Mouse (Mus musculus): ENCODE measurements at regions not wholly inside any gene's neighbourhood (a gene's known extent, or its start where the extent isn't known, plus 50 kb on each side); places are given as distances from the start of the nearest gene placed in this dataset.

- TF ChIP-seq CTCF (IDR thresholded peaks at IDR 0.05; ENCODE audit: low read depth, low read length) (no peak), POLR2A (IDR thresholded peaks at IDR 0.05; ENCODE audit: insufficient read depth, low read length) (no peak), EP300 (IDR thresholded peaks at IDR 0.05; ENCODE audit: insufficient read depth, low read depth, low read length) (no peak)
- Histone ChIP-seq H3K27ac (ENCODE audit: insufficient read depth, low read length) (no peak overlapping the region), H3K4me3 (ENCODE audit: low read depth, low read length) (no peak overlapping the region), H3K9me3 (replicated peaks; ENCODE audit: control insufficient read depth, insufficient read depth, low read length, poor library complexity, severe bottlenecking) (no peaks in the 10 kb centered on the region), H3K36me3 (ENCODE audit: control insufficient read depth, insufficient read depth, low read length, poor library complexity, severe bottlenecking) (no peaks in the 10 kb centered on the region), H3K4me1 (ENCODE audit: control insufficient read depth, insufficient read depth, low read length) (no peaks in the 10 kb centered on the region), H3K27me3 (ENCODE audit: control insufficient read depth, insufficient read depth, low read length, poor library complexity, severe bottlenecking) (no peaks in the 10 kb centered on the region), H3K9ac (ENCODE audit: low read depth, poor library complexity, severe bottlenecking) (no peak overlapping the region)
Observed at GRCm38 (mm10) chr5:77644651-77645050, 236.8 kb upstream of the Igfbp7 start.

- no peak overlapping the region for H3K9ac ChIP-seq (ENCODE audit: low read depth, poor library complexity, severe bottlenecking)
- no peaks in the 10 kb centered on the region for H3K4me1 ChIP-seq (ENCODE audit: control insufficient read depth, insufficient read depth, low read length)
- H3K4me3 ChIP-seq (ENCODE audit: low read depth, low read length), result no peak overlapping the region
- no peaks in the 10 kb centered on the region; the same call in 1 of the 2 replicates for H3K9me3 ChIP-seq (replicated peaks; ENCODE audit: control insufficient read depth, insufficient read depth, low read length, poor library complexity, severe bottlenecking)
- no peaks in the 10 kb centered on the region for H3K27me3 ChIP-seq (ENCODE audit: control insufficient read depth, insufficient read depth, low read length, poor library complexity, severe bottlenecking)
- H3K36me3 ChIP-seq (ENCODE audit: control insufficient read depth, insufficient read depth, low read length, poor library complexity, severe bottlenecking), result no peaks in the 10 kb centered on the region
- TF ChIP-seq CTCF (IDR thresholded peaks at IDR 0.05; ENCODE audit: low read depth, low read length), result no peak
- no peak for TF ChIP-seq POLR2A (IDR thresholded peaks at IDR 0.05; ENCODE audit: insufficient read depth, low read length)
- TF ChIP-seq EP300 (IDR thresholded peaks at IDR 0.05; ENCODE audit: insufficient read depth, low read depth, low read length), result no peak
- no peak overlapping the region for H3K27ac ChIP-seq (ENCODE audit: insufficient read depth, low read length)
Observed at GRCm38 (mm10) chr5:77620402-77620801, 212.6 kb upstream of the Igfbp7 start.

GRCm38 (mm10) chr5:77610496-77610895 lies 202.7 kb upstream of the Igfbp7 start:
- H3K9ac ChIP-seq (ENCODE audit: low read depth, poor library complexity, severe bottlenecking), result no peak overlapping the region
- TF ChIP-seq CTCF (IDR thresholded peaks at IDR 0.05; ENCODE audit: low read depth, low read length) (no peak), EP300 (IDR thresholded peaks at IDR 0.05; ENCODE audit: insufficient read depth, low read depth, low read length) (no peak), POLR2A (IDR thresholded peaks at IDR 0.05; ENCODE audit: insufficient read depth, low read length) (no peak)

GRCm38 (mm10) chr5:77594719-77595118 lies 186.9 kb upstream of the Igfbp7 start:
- Histone ChIP-seq H3K27ac (ENCODE audit: insufficient read depth, low read length) (no peak overlapping the region), H3K4me1 (ENCODE audit: control insufficient read depth, insufficient read depth, low read length) (no peaks in the 10 kb centered on the region), H3K9me3 (replicated peaks; ENCODE audit: control insufficient read depth, insufficient read depth, low read length, poor library complexity, severe bottlenecking) (no peaks in the 10 kb centered on the region; the same call in 1 of the 2 replicates), H3K27me3 (ENCODE audit: control insufficient read depth, insufficient read depth, low read length, poor library complexity, severe bottlenecking) (no peaks in the 10 kb centered on the region), H3K36me3 (ENCODE audit: control insufficient read depth, insufficient read depth, low read length, poor library complexity, severe bottlenecking) (no peaks in the 10 kb centered on the region), H3K9ac (ENCODE audit: low read depth, poor library complexity, severe bottlenecking) (no peak overlapping the region), H3K4me3 (ENCODE audit: low read depth, low read length) (no peak overlapping the region)
- TF ChIP-seq POLR2A (IDR thresholded peaks at IDR 0.05; ENCODE audit: insufficient read depth, low read length) (no peak), EP300 (IDR thresholded peaks at IDR 0.05; ENCODE audit: insufficient read depth, low read depth, low read length) (no peak), CTCF (IDR thresholded peaks at IDR 0.05; ENCODE audit: low read depth, low read length) (no peak)

More at GRCm38 (mm10) chr5:77610496-77610895, 202.7 kb upstream of the Igfbp7 start:
- Histone ChIP-seq H3K4me1 (ENCODE audit: control insufficient read depth, insufficient read depth, low read length) (no peaks in the 10 kb centered on the region), H3K9me3 (replicated peaks; ENCODE audit: control insufficient read depth, insufficient read depth, low read length, poor library complexity, severe bottlenecking) (no peaks in the 10 kb centered on the region), H3K27me3 (ENCODE audit: control insufficient read depth, insufficient read depth, low read length, poor library complexity, severe bottlenecking) (no peaks in the 10 kb centered on the region), H3K4me3 (ENCODE audit: low read depth, low read length) (no peak overlapping the region), H3K27ac (ENCODE audit: insufficient read depth, low read length) (no peak overlapping the region), H3K36me3 (ENCODE audit: control insufficient read depth, insufficient read depth, low read length, poor library complexity, severe bottlenecking) (no peaks in the 10 kb centered on the region)

GRCm38 (mm10) chr5:77589252-77589651 lies 181.4 kb upstream of the Igfbp7 start:
- Histone ChIP-seq H3K9ac (ENCODE audit: low read depth, poor library complexity, severe bottlenecking) (no peak overlapping the region), H3K4me3 (ENCODE audit: low read depth, low read length) (no peak overlapping the region), H3K9me3 (replicated peaks; ENCODE audit: control insufficient read depth, insufficient read depth, low read length, poor library complexity, severe bottlenecking) (no peaks in the 10 kb centered on the region), H3K27me3 (ENCODE audit: control insufficient read depth, insufficient read depth, low read length, poor library complexity, severe bottlenecking) (no peaks in the 10 kb centered on the region), H3K36me3 (ENCODE audit: control insufficient read depth, insufficient read depth, low read length, poor library complexity, severe bottlenecking) (no peaks in the 10 kb centered on the region), H3K27ac (ENCODE audit: insufficient read depth, low read length) (no peak overlapping the region), H3K4me1 (ENCODE audit: control insufficient read depth, insufficient read depth, low read length) (no peaks in the 10 kb centered on the region)
- TF ChIP-seq CTCF (IDR thresholded peaks at IDR 0.05; ENCODE audit: low read depth, low read length), result no peak
- no peak for TF ChIP-seq POLR2A (IDR thresholded peaks at IDR 0.05; ENCODE audit: insufficient read depth, low read length)
- no peak for TF ChIP-seq EP300 (IDR thresholded peaks at IDR 0.05; ENCODE audit: insufficient read depth, low read depth, low read length)

GRCm38 (mm10) chr5:77581702-77582101 lies 173.9 kb upstream of the Igfbp7 start:
- Histone ChIP-seq H3K4me1 (ENCODE audit: control insufficient read depth, insufficient read depth, low read length) (no peaks in the 10 kb centered on the region), H3K4me3 (ENCODE audit: low read depth, low read length) (no peak overlapping the region), H3K9me3 (replicated peaks; ENCODE audit: control insufficient read depth, insufficient read depth, low read length, poor library complexity, severe bottlenecking) (no peaks in the 10 kb centered on the region), H3K27me3 (ENCODE audit: control insufficient read depth, insufficient read depth, low read length, poor library complexity, severe bottlenecking) (no peaks in the 10 kb centered on the region), H3K27ac (ENCODE audit: insufficient read depth, low read length) (no peak overlapping the region), H3K9ac (ENCODE audit: low read depth, poor library complexity, severe bottlenecking) (no peak overlapping the region), H3K36me3 (ENCODE audit: control insufficient read depth, insufficient read depth, low read length, poor library complexity, severe bottlenecking) (no peaks in the 10 kb centered on the region)
- TF ChIP-seq POLR2A (IDR thresholded peaks at IDR 0.05; ENCODE audit: insufficient read depth, low read length) (no peak), CTCF (IDR thresholded peaks at IDR 0.05; ENCODE audit: low read depth, low read length) (no peak), EP300 (IDR thresholded peaks at IDR 0.05; ENCODE audit: insufficient read depth, low read depth, low read length) (no peak)
